Mouse (Mus musculus): ENCODE data around the gene Zfp142. TPM values are rescaled to one million over a fixed set of nuclear protein-coding genes. Genes with fewer than 3 reads are reported as not detected.

Zfp142 gene
- polyA plus RNA-seq, 1 experiment from 2014 or later = 1.8 TPM

DNA sequence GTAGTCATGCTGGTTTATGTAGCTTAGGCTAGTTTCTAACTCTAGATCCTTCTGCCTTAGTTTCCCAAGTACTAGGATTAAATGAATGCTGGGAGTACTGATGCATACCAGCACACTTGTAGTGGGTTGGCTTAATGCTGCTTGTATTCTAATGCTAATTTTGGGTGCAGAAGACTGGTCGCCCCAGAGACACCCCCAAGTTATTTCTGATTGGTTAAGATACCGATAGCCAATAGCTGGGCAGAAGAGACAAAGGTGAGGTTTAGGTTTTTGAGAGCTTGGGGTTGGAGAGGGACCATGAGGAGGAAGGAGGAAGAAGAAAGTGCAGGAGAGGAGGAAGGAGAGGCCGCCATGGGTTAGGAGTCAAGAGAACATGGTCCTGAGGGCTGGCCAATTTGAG, 5.4 kb downstream of the Zfp142 start:
- Histone ChIP-seq H3K27me3 (no peaks in the 10 kb centered on the region), H3K4me1 (replicated peaks) (peaks cover 30% of the 10 kb centered on the region), H3K27ac (no peak overlapping the region), H3K4me3 (replicated peaks) (no peak overlapping the region), H3K36me3 (peaks cover 45% of the 10 kb centered on the region), H3K9me3 (replicated peaks) (no peaks in the 10 kb centered on the region), H3K9ac (no peak overlapping the region), H3K4me2 (no peak overlapping the region)
- WGBS (ENCODE audit: insufficient replicate concordance) = 73% methylated on average over 3 of the region's 3 CpGs
- ATAC-seq (ENCODE audit: low read depth) = no peak
- DNase-seq = no peak

GRCm38 (mm10) chr1:74569739-74570719, 18.0 kb downstream of the Zfp142 start:
- no peak for DNase-seq
- Histone ChIP-seq H3K9me3 (replicated peaks) (no peaks in the 10 kb centered on the region), H3K4me1 (replicated peaks) (no peaks in the 10 kb centered on the region), H3K27me3 (no peaks in the 10 kb centered on the region), H3K4me3 (replicated peaks) (no peak overlapping the region), H3K36me3 (peaks cover 94% of the 10 kb centered on the region), H3K27ac (no peak overlapping the region), H3K4me2 (no peak overlapping the region), H3K9ac (no peak overlapping the region)
- ATAC-seq (ENCODE audit: low read depth) = no peak
- 86% methylated on average over 29 of the region's 29 CpGs for WGBS (ENCODE audit: insufficient replicate concordance)

DNA sequence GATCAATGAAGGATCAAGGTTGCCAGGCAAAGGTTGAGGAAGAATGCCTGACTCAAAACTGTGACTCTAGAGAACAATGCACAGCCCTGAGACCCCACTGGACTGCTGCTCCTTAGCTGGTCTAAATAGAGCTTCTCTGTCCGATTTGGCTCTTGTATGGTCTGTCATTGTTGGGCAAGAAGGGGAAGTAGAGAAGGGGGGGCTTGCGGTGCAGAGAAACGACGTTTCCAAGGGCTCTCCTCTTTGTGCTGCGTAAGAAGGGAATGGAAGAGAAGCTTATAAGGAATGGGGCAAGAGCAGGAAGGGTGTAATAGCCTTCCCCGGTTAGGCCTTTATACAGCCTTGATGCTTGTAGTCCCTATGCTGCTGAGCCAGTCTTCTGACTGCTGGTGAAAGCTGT, 22.2 kb downstream of the Zfp142 start:
- no peak overlapping the region for H3K4me2 ChIP-seq
- H3K27ac ChIP-seq = no peak overlapping the region
- H3K27me3 ChIP-seq = no peaks in the 10 kb centered on the region
- H3K9me3 ChIP-seq (replicated peaks) = no peaks in the 10 kb centered on the region
- H3K9ac ChIP-seq = no peak overlapping the region
- no peak overlapping the region for H3K4me3 ChIP-seq (replicated peaks)
- ATAC-seq (ENCODE audit: low read depth) = no peak
- peaks cover 63% of the 10 kb centered on the region for H3K36me3 ChIP-seq
- no peak for DNase-seq
- WGBS (ENCODE audit: insufficient replicate concordance) = 63% methylated on average over 6 of the region's 6 CpGs
- H3K4me1 ChIP-seq (replicated peaks) = no peaks in the 10 kb centered on the region

- Histone ChIP-seq H3K4me2 (no peak overlapping the region), H3K27ac (no peak overlapping the region), H3K9ac (no peak overlapping the region), H3K4me1 (replicated peaks) (no peaks in the 10 kb centered on the region), H3K9me3 (replicated peaks) (no peaks in the 10 kb centered on the region), H3K27me3 (no peaks in the 10 kb centered on the region), H3K4me3 (replicated peaks) (no peak overlapping the region), H3K36me3 (peaks cover under 1% of the 10 kb centered on the region; the same call in 1 of the 2 replicates)
- 64% methylated on average over 5 of the region's 5 CpGs for WGBS (ENCODE audit: insufficient replicate concordance)
- DNase-seq = no peak
- no peak for ATAC-seq (ENCODE audit: low read depth)
Measured at GRCm38 (mm10) chr1:74559061-74559460, 29.0 kb downstream of the Zfp142 start.

DNA sequence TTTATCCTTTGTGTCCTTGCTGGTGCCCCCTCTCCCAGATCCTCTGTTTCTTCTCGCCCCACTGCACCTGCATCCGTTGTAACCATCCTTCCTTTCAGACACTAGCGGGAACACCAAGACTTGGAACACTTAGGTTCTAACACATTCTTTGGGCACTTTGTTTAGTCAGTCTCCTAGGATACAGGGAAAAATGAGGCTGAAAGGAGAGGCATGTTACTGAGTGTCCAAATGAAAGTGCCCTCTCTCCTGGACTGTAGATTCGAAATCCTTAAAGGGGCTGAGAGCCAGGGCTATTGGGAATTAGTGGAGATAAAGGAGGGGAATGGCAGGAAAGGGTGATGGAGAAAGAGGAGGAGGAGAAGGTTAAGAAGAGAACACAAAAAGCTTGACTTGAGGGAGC, 43.9 kb downstream of the Zfp142 start, which contains the start of gene Usp37:
Gene Usp37 (minus strand): TSS at position 101 of the 400 bp plus-strand sequence.
- DNase-seq (no peak), ATAC-seq (ENCODE audit: low read depth) (no peak)
- H3K27me3 ChIP-seq = peaks cover 20% of the 10 kb centered on the region
- no peak within 1 kb of the TSS for H3K4me3 ChIP-seq (replicated peaks)
- 60% methylated on average over 4 of the region's 4 CpGs for WGBS (ENCODE audit: insufficient replicate concordance)
- no peaks in the 10 kb centered on the region for H3K4me1 ChIP-seq (replicated peaks)
- no peak within 1 kb of the TSS for H3K4me2 ChIP-seq
- no peak within 1 kb of the TSS for H3K27ac ChIP-seq
- no peaks in the 10 kb centered on the region for H3K36me3 ChIP-seq
- H3K9me3 ChIP-seq (replicated peaks) = no peaks in the 10 kb centered on the region
- no peak within 1 kb of the TSS for H3K9ac ChIP-seq

DNA sequence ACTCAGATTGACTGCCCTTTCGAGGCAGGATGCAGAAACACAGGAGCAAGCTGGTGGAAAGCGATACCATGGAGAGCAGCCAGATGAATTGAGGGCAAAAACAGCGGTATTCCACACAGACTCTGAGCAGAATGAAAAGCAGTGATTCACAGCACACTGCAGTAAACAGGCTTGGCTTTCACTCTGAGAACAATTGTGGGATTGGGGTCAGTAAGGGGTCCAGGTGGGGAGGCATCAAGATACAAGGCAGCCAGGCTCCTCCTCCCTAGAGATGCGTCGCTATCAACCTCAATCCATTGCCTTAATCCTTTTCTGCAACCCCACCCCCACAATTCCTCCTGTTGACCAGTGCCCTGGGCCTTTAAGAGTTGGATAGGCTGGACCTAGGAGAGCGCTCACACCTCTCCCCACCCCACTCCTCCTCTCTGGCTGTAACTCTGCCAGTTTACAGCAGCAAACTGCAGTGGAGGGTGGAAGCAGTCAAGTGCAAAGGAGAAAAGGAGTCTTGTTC, 45.5 kb downstream of the Zfp142 start, which contains the start of gene Plcd4:
Gene Plcd4 (plus strand): TSS at position 438 of the 511 bp plus-strand sequence.
- no peak within 1 kb of the TSS for H3K4me3 ChIP-seq (replicated peaks)
- DNase-seq (no peak), ATAC-seq (ENCODE audit: low read depth) (no peak)
- no peaks in the 10 kb centered on the region for H3K9me3 ChIP-seq (replicated peaks)
- WGBS (ENCODE audit: insufficient replicate concordance) = 10% methylated on average over 6 of the region's 6 CpGs
- no peak within 1 kb of the TSS for H3K27ac ChIP-seq
- H3K4me2 ChIP-seq = no peak within 1 kb of the TSS
- H3K4me1 ChIP-seq (replicated peaks) = no peaks in the 10 kb centered on the region
- H3K9ac ChIP-seq = no peak within 1 kb of the TSS
- H3K27me3 ChIP-seq = peaks cover 20% of the 10 kb centered on the region
- H3K36me3 ChIP-seq = no peaks in the 10 kb centered on the region

DNA sequence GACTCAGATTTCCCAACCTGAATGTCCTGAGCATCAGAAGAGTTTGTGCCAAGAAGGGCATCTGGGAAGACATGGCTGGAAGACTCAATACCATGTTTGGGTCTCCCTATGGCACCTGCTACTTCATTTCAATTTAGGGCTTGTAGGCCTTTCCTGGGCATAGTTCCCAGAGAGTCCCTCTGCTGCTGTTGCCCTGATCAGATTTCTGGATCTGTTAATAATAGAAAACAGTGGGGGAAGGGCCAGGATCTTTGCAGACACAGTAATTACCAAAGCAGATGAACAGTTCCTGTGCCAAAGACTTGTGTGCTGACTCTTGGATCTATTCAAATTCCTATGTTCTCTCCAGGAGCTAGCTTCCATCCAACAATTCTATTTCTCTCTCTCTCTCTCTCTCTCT, 49.4 kb downstream of the Zfp142 start:
- ATAC-seq (ENCODE audit: low read depth) = no peak
- no peak overlapping the region for H3K4me2 ChIP-seq
- no peak for DNase-seq

DNA sequence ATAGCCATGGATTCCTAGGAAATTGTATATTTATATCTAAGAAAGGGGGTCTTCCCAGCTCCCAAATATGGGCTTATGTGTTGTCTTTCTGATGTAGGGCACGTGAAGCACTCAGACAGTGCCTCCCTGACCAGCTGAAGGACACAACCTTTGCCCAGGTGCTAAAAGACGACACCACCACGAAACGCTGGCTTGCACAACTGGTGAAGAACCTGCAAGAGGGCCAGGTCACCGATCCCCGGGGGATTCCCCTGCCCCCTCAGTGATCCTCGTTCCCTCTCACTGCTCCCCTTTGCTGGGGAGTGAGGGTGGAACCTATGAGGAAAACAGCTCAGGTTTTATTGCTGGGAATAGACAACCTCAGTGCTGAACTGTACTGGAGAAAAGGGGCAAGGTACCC, 59.5 kb downstream of the Zfp142 start:
- no peak overlapping the region for H3K4me2 ChIP-seq
- no peak for DNase-seq

More for the DNA sequence above, 49.4 kb downstream of the Zfp142 start:
- Histone ChIP-seq H3K4me1 (replicated peaks) (no peaks in the 10 kb centered on the region), H3K27me3 (peaks cover 14% of the 10 kb centered on the region), H3K9ac (no peak overlapping the region), H3K9me3 (replicated peaks) (no peaks in the 10 kb centered on the region), H3K27ac (no peak overlapping the region), H3K36me3 (no peaks in the 10 kb centered on the region), H3K4me3 (replicated peaks) (no peak overlapping the region)

DNA sequence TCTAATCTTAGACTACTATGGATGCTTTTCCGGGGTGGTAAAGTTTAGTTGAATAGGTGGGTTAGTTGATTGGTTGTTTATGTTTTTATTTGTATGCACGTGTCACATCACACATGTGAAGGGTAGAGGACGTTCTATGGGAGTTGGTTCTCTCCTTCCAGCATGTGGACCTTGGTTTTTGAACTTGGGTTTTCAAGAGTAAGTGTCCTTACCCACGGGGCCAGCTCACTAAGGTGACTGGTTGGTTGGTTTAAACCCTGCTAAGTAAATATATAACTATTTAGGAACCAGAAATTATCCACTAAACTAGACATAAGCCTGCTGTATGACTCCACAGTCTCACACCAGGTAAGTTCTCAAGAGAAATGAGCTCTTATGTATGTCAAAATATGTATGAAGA, 63.3 kb downstream of the Zfp142 start:
- Histone ChIP-seq H3K27ac (no peak overlapping the region), H3K4me2 (no peak overlapping the region), H3K9me3 (replicated peaks) (no peaks in the 10 kb centered on the region), H3K27me3 (no peaks in the 10 kb centered on the region), H3K36me3 (peaks cover 93% of the 10 kb centered on the region), H3K9ac (no peak overlapping the region), H3K4me1 (replicated peaks) (no peaks in the 10 kb centered on the region), H3K4me3 (replicated peaks) (no peak overlapping the region)
- WGBS (ENCODE audit: insufficient replicate concordance) = 84% methylated on average over 4 of the region's 4 CpGs
- no peak for DNase-seq
- ATAC-seq (ENCODE audit: low read depth) = no peak

More for the DNA sequence above, 59.5 kb downstream of the Zfp142 start:
- H3K27ac ChIP-seq = no peak overlapping the region
- H3K9ac ChIP-seq = no peak overlapping the region
- H3K4me3 ChIP-seq (replicated peaks) = no peak overlapping the region
- no peaks in the 10 kb centered on the region for H3K4me1 ChIP-seq (replicated peaks)
- ATAC-seq (ENCODE audit: low read depth) = no peak
- H3K27me3 ChIP-seq = no peaks in the 10 kb centered on the region
- H3K9me3 ChIP-seq (replicated peaks) = no peaks in the 10 kb centered on the region
- 87% methylated on average over 7 of the region's 7 CpGs for WGBS (ENCODE audit: insufficient replicate concordance)
- peaks cover 90% of the 10 kb centered on the region for H3K36me3 ChIP-seq

DNA sequence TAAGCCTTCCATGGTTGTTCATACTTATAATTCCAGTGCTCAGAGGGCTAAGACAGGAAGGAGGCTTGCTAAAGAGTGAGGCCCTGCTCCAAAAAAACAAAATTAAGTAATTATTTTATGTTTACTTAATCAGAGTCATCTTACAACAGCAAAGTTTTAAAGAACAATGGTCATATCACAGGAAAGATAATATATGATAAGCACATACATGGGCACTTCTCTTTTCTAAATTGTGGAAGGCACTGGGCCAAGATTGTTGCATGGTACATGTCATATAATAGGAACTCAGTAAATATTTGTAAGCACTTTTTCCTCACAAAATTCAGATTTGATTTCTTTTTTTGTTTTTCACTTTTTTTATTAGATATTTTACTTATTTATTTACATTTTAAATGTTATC, 68.2 kb downstream of the Zfp142 start:
- no peaks in the 10 kb centered on the region for H3K27me3 ChIP-seq
- no peak overlapping the region for H3K4me2 ChIP-seq
- H3K4me3 ChIP-seq (replicated peaks) = no peak overlapping the region
- H3K36me3 ChIP-seq = peaks cover 73% of the 10 kb centered on the region
- DNase-seq = no peak
- no peaks in the 10 kb centered on the region for H3K4me1 ChIP-seq (replicated peaks)
- H3K9ac ChIP-seq = no peak overlapping the region
- H3K27ac ChIP-seq = no peak overlapping the region
- H3K9me3 ChIP-seq (replicated peaks) = no peaks in the 10 kb centered on the region
- ATAC-seq (ENCODE audit: low read depth) = no peak
